Mouse (Mus musculus) liver, embryonic 11.5 days (tissue): ENCODE data around the gene H1f0. TPM values are rescaled to one million over a fixed set of nuclear protein-coding genes. Genes with fewer than 3 reads are reported as not detected.

Experiments used
- ATAC-seq: fragments of 200-750 bp; cut with Nextera tagmentation; replicated peaks from 2 replicates; pipeline ENCODE4 v1.8.0; 2017; ENCODE audit warnings: moderate number of reproducible peaks, mild to moderate bottlenecking, moderate TSS enrichment, moderate library complexity; ENCODE audit not compliant: low FRiP score
- DNase-seq: peaks from one replicate; pipeline ENCODE4 v3.0.0-alpha.2; 2017; ENCODE audit warnings: low spot score
- H3K27ac ChIP-seq: fragments of 300-500 bp; sonication (generic); 2 replicates; pipeline ENCODE4 v1.5.1; 2014; ENCODE audit warnings: mild to moderate bottlenecking, low read depth, low read length, control low read depth
- H3K27me3 ChIP-seq: fragments of 300-500 bp; sonication (generic); replicated peaks from 2 replicates; pipeline ENCODE4 v1.6.1; 2014; ENCODE audit warnings: low read length, mixed read lengths; ENCODE audit not compliant: control insufficient read depth, insufficient read depth
- H3K36me3 ChIP-seq: fragments of 300-500 bp; sonication (generic); 2 replicates; pipeline ENCODE4 v1.6.1; 2014; ENCODE audit warnings: mild to moderate bottlenecking, low read length, moderate library complexity, mixed read lengths; ENCODE audit not compliant: control insufficient read depth, insufficient read depth
- H3K4me1 ChIP-seq: fragments of 300-500 bp; sonication (generic); replicated peaks from 2 replicates; pipeline ENCODE4 v1.6.1; 2014; ENCODE audit warnings: low read length, mixed read lengths; ENCODE audit not compliant: control insufficient read depth, insufficient read depth
- H3K4me2 ChIP-seq: fragments of 300-500 bp; sonication (generic); 2 replicates; pipeline ENCODE4 v1.6.1; 2014; ENCODE audit warnings: mild to moderate bottlenecking, control low read depth, moderate library complexity
- H3K4me3 ChIP-seq: fragments of 300-500 bp; sonication (generic); 2 replicates; pipeline ENCODE4 v1.5.1; 2014; ENCODE audit warnings: low read depth, low read length, control low read depth
- H3K9ac ChIP-seq: fragments of 300-500 bp; sonication (generic); 2 replicates; pipeline ENCODE4 v1.6.1; 2014; ENCODE audit warnings: low read depth, low read length, control low read depth
- H3K9me3 ChIP-seq: fragments of 300-500 bp; sonication (generic); 2 replicates; pipeline ENCODE4 v1.6.1; 2016; ENCODE audit warnings: low read length, inconsistent platforms, mixed read lengths; ENCODE audit not compliant: control insufficient read depth
- WGBS: fragments of 180-500 bp; shearing (Covaris S2); extraction: QIAGEN DNeasy Blood & Tissue Kit; methylation state at CpG from one replicate; pipeline ENCODE4 v1.1.7; 2014; 5-methylcytosine and 5-hydroxymethylcytosine counted together
- polyA plus RNA-seq: library from polyadenylated mRNA; unstranded; fragments of >200 nt; fragmentation: Nextera tagmentation; extraction: Ambion mirVana; gene quantifications from 2 replicates; pipeline ENCODE4 v1.2.1, GENCODE M21; 2014

The H1f0 gene
- polyA plus RNA-seq, 1 experiment from 2014 or later: 124 TPM

DNA sequence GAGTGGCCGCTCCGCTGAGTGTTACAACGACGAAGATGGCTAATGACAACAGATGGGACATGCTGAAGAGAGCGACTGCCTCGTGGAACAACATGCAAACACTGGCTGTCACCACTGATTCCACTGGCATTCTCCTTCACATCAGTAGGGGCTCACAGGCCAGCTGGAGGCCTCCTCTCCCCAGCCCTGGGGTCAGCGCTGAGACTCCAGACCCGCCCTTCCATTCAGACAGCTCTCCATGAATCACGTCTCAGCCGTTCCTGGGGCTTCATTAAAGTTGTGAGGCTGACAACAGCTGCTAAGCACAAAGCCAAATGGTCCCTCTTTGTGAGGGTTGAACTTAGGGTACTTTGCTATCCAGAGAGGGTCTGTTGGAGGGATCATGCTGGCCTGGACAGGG is 16.7 kb upstream of the H1f0 start:
- Histone ChIP-seq H3K36me3 (no peaks in the 10 kb centered on the region; the same call in 1 of the 2 replicates), H3K4me1 (peaks cover 2% of the 10 kb centered on the region; the same call in 1 of the 2 replicates), H3K4me3 (no peak overlapping the region), H3K27me3 (no peaks in the 10 kb centered on the region), H3K27ac (no peak overlapping the region; the same call in 1 of the 2 replicates), H3K4me2 (no peak overlapping the region), H3K9me3 (no peaks in the 10 kb centered on the region), H3K9ac (no peak overlapping the region)
- DNase-seq: no peak
- no peak for ATAC-seq
- WGBS: 61% methylated on average over 10 of the region's 10 CpGs

DNA sequence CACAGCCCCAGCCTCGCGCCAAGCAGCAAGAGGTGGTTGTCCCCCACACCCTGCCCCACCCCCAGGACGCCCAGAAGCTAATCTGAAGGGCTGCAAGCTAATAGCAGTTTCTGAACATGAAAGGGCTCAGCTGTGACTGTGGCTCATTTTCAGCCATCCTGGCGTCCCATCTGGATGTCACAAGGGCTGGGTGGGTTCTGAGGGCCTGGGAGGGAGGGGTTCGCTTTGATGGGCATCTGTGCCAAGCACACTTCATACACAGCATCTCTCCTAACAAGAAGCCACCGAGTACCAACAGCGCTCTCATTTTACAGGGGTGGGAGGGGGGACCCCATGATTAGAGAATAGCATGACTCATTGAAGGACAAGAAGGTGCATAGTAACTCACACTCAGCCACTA is 14.9 kb upstream of the H1f0 start:
- DNase-seq (no peak), ATAC-seq (no peak)
- Histone ChIP-seq H3K9ac (no peak overlapping the region), H3K4me2 (no peak overlapping the region), H3K4me1 (peaks cover 2% of the 10 kb centered on the region; the same call in 1 of the 2 replicates), H3K36me3 (no peaks in the 10 kb centered on the region), H3K27ac (no peak overlapping the region), H3K27me3 (no peaks in the 10 kb centered on the region), H3K4me3 (no peak overlapping the region), H3K9me3 (no peaks in the 10 kb centered on the region)
- WGBS: 62% methylated on average over 7 of the region's 7 CpGs

- no peak for DNase-seq
- Histone ChIP-seq H3K27ac (no peak overlapping the region), H3K4me2 (no peak overlapping the region), H3K27me3 (no peaks in the 10 kb centered on the region), H3K36me3 (no peaks in the 10 kb centered on the region), H3K9me3 (no peaks in the 10 kb centered on the region), H3K4me1 (peaks cover 7% of the 10 kb centered on the region), H3K4me3 (no peak overlapping the region), H3K9ac (no peak overlapping the region)
- no peak for ATAC-seq
- WGBS: 35% methylated on average over 4 of the region's 4 CpGs
Observed at GRCm38 (mm10) chr15:79018191-79018590, 10.1 kb upstream of the H1f0 start.

- H3K9me3 ChIP-seq: no peaks in the 10 kb centered on the region
- no peak overlapping the region for H3K4me3 ChIP-seq
- ATAC-seq: no peak
- peaks cover 7% of the 10 kb centered on the region for H3K4me1 ChIP-seq
- H3K4me2 ChIP-seq: no peak overlapping the region
- no peak overlapping the region for H3K9ac ChIP-seq
- WGBS: 57% methylated on average over 3 of the region's 3 CpGs
- no peak for DNase-seq
- H3K36me3 ChIP-seq: no peaks in the 10 kb centered on the region
- H3K27me3 ChIP-seq: no peaks in the 10 kb centered on the region
- H3K27ac ChIP-seq: no peak overlapping the region
Observed at GRCm38 (mm10) chr15:79018886-79019285, 9.4 kb upstream of the H1f0 start.

DNA sequence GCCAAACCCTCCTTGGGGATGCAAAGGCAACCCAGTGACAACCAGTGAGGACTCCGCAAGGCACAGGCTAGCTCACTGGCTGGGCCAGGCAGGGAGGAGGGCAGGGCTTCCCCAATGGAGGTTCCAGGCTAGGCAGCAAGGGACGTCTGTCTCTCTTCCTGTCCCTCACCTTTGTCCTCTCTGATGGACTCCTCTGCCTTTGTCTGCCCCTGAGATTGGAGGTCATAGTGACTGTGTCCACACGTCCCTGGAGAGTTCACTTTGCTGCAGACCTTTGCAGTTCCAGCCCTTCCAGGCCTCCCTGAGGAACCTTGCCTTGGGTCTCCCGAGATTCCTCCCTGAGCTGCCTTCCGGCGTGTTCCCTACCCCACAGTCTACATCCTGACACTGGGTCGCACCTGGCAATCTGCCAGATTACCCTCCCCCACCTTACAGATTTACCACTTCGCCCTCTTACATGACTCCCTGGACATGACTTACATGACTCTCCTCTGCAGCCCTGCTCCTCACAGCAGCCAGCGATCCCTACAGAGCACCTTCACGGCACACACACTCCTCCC is 5.5 kb upstream of the H1f0 start:
- Histone ChIP-seq H3K9me3 (no peaks in the 10 kb centered on the region), H3K4me1 (peaks cover 17% of the 10 kb centered on the region), H3K36me3 (no peaks in the 10 kb centered on the region), H3K9ac (no peak overlapping the region), H3K27ac (0 out of 2 replicates have a peak overlapping the region, but pooled peaks have one; percentile 0), H3K27me3 (peaks cover 23% of the 10 kb centered on the region), H3K4me3 (no peak overlapping the region), H3K4me2 (peak overlapping the region; percentile 20; the same call in 1 of the 2 replicates)
- ATAC-seq (no peak), DNase-seq (no peak)
- WGBS: 57% methylated on average over 10 of the region's 10 CpGs

DNA sequence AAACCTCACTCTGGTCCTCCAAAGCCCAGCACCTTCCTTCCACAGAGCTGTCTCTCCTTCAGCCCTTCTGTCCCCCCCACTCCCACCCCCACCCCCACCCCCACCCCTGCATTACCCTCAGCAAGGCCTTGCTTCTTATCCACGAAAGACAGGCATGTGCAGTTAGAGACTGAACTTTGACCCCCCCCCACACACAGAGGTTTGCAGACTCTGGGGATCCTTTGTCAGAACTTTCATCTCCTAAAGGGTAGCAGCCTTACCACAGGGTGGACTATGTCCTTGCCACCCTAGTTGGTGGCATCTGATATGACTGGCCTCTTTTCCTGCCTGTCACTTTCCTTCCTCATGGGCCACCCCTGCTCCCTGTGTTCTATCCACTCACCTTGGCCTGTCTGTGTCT is 4.9 kb upstream of the H1f0 start:
- Histone ChIP-seq H3K27me3 (peaks cover 27% of the 10 kb centered on the region), H3K4me2 (no peak overlapping the region), H3K4me1 (peaks cover 19% of the 10 kb centered on the region), H3K27ac (0 out of 2 replicates have a peak overlapping the region, but pooled peaks have one; percentile 16), H3K9me3 (no peaks in the 10 kb centered on the region), H3K4me3 (no peak overlapping the region), H3K9ac (no peak overlapping the region; the same call in 1 of the 2 replicates), H3K36me3 (no peaks in the 10 kb centered on the region)
- no peak for DNase-seq
- 36% methylated on average over 1 of the region's 1 CpGs for WGBS
- ATAC-seq: no peak

GRCm38 (mm10) chr15:79025687-79026308 is 2.5 kb upstream of the H1f0 start:
- DNase-seq: no peak
- Histone ChIP-seq H3K36me3 (no peaks in the 10 kb centered on the region), H3K4me2 (peak overlapping the region; percentile 34), H3K27ac (peak overlapping the region; percentile 59; the same call in 1 of the 2 replicates), H3K9ac (no peak overlapping the region), H3K4me3 (0 out of 2 replicates have a peak overlapping the region, but pooled peaks have one; percentile 10), H3K9me3 (no peaks in the 10 kb centered on the region), H3K4me1 (peaks cover 26% of the 10 kb centered on the region), H3K27me3 (peaks cover 45% of the 10 kb centered on the region)
- no peak for ATAC-seq
- 13% methylated on average over 18 of the region's 18 CpGs for WGBS

- Histone ChIP-seq H3K27me3 (peaks cover 51% of the 10 kb centered on the region), H3K36me3 (no peaks in the 10 kb centered on the region), H3K4me3 (peak overlapping the region; percentile 78), H3K4me2 (peak overlapping the region; percentile 99), H3K4me1 (peaks cover 32% of the 10 kb centered on the region), H3K9ac (0 out of 2 replicates have a peak overlapping the region, but pooled peaks have one; percentile 7), H3K9me3 (no peaks in the 10 kb centered on the region), H3K27ac (peak overlapping the region; percentile 92)
- DNase-seq (no peak), ATAC-seq (no peak)
- 50% methylated on average over 14 of the region's 14 CpGs for WGBS
Observed at GRCm38 (mm10) chr15:79026511-79027290, 1.5 kb upstream of the H1f0 start.
